Mouse (Mus musculus) telencephalon, adult 2 months (tissue): ENCODE results near the gene Irs1.

Experiments used
- DNase-seq: peaks from one replicate; pipeline ENCODE4 v3.0.0-alpha.2; 2011; ENCODE audit warnings: low read depth, low spot score

The Irs1 gene

GRCm38 (mm10) chr1:82291151-82291797, at the start of gene Irs1:
TSS of gene Irs1 (minus strand) at chr1:82291416.
- peak; percentile 87 for DNase-seq

GRCm38 (mm10) chr1:82334506-82334905, 43.3 kb upstream of the Irs1 start:
- DNase-seq: no peak

- no peak for DNase-seq
Observed at GRCm38 (mm10) chr1:82329954-82330247, 38.7 kb upstream of the Irs1 start.

- no peak for DNase-seq
Observed at GRCm38 (mm10) chr1:82329237-82329953, 38.2 kb upstream of the Irs1 start.

GRCm38 (mm10) chr1:82328033-82328775, 37.0 kb upstream of the Irs1 start:
- no peak for DNase-seq

- no peak for DNase-seq
Observed at GRCm38 (mm10) chr1:82326120-82326519, 34.9 kb upstream of the Irs1 start.

- no peak for DNase-seq
Observed at GRCm38 (mm10) chr1:82324131-82324785, 33.0 kb upstream of the Irs1 start.

- no peak for DNase-seq
Observed at GRCm38 (mm10) chr1:82321441-82321840, 30.2 kb upstream of the Irs1 start.

GRCm38 (mm10) chr1:82320864-82321263, 29.6 kb upstream of the Irs1 start:
- peak; percentile 1 for DNase-seq

- peak; percentile 12 for DNase-seq
Observed at GRCm38 (mm10) chr1:82320456-82320855, 29.2 kb upstream of the Irs1 start.

- DNase-seq: peak; percentile 17
Observed at GRCm38 (mm10) chr1:82316746-82317126, 25.5 kb upstream of the Irs1 start.

GRCm38 (mm10) chr1:82316111-82316745, 25.0 kb upstream of the Irs1 start, which contains the start of gene Rhbdd1:
TSS of gene Rhbdd1 (plus strand) at chr1:82316452.
- DNase-seq: peak; percentile 98

- DNase-seq: no peak
Observed at GRCm38 (mm10) chr1:82304483-82304882, 13.3 kb upstream of the Irs1 start.

GRCm38 (mm10) chr1:82298586-82298985, 7.4 kb upstream of the Irs1 start:
- no peak for DNase-seq

- no peak for DNase-seq
Observed at GRCm38 (mm10) chr1:82294102-82294501, 2.9 kb upstream of the Irs1 start.

- DNase-seq: peak; percentile 86
Observed at GRCm38 (mm10) chr1:82292771-82293170, 1.6 kb upstream of the Irs1 start.

- DNase-seq: no peak
Observed at GRCm38 (mm10) chr1:82291930-82292712, 905 bp upstream of the Irs1 start.

- peak; percentile 81 for DNase-seq
Observed at GRCm38 (mm10) chr1:82290723-82291150, 479 bp downstream of the Irs1 start.

- DNase-seq: no peak
Observed at GRCm38 (mm10) chr1:82289990-82290681, 1.1 kb downstream of the Irs1 start.
